Mouse (Mus musculus): ENCODE measurements at regions not wholly inside any gene's neighbourhood (a gene's known extent, or its start where the extent isn't known, plus 50 kb on each side); places are given as distances from the start of the nearest gene placed in this dataset.

DNA sequence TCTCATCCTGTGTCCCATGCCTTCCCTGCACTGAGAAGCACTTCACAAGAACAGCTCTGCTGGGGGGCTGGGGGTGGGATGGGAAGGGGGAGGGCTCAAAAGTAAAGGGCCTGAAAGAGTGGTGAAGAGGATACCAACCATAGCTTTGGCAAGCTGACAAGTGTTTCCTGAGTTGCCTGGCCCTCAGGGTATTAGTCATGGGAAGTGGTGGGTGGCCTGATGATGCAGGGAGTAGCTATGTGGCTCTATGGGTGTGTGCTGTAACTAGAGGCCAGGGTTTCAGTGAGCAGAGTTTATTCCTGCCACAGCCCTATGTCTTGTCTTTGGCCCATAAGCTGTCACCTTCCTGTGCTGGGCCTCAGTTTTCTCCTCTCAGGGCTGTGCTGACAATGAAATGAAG lies 186.2 kb upstream of the N4bp1 start:
- no peak overlapping the region for H3K4me3 ChIP-seq (ENCODE audit: low read depth, low read length)
- H3K4me1 ChIP-seq (ENCODE audit: insufficient read depth, low read depth, low read length): no peaks in the 10 kb centered on the region
- no peak overlapping the region for H3K9ac ChIP-seq (replicated peaks; ENCODE audit: low read depth)
- H3K27ac ChIP-seq (ENCODE audit: low read length): no peak overlapping the region
- no peaks in the 10 kb centered on the region for H3K36me3 ChIP-seq (ENCODE audit: insufficient read depth, low read length)
- no peaks in the 10 kb centered on the region for H3K9me3 ChIP-seq (ENCODE audit: low read length)
- peak; percentile 13 for DNase-seq (ENCODE audit: low spot score)
- no peak overlapping the region for H3K4me2 ChIP-seq (replicated peaks; ENCODE audit: low read depth, low read length)
- no peak for TF ChIP-seq CTCF (IDR thresholded peaks at IDR 0.05)
- no peak for TF ChIP-seq EP300 (IDR thresholded peaks at IDR 0.05)
- no peak for ATAC-seq
- H3K27me3 ChIP-seq (replicated peaks; ENCODE audit: insufficient read depth, low read length): no peaks in the 10 kb centered on the region

DNA sequence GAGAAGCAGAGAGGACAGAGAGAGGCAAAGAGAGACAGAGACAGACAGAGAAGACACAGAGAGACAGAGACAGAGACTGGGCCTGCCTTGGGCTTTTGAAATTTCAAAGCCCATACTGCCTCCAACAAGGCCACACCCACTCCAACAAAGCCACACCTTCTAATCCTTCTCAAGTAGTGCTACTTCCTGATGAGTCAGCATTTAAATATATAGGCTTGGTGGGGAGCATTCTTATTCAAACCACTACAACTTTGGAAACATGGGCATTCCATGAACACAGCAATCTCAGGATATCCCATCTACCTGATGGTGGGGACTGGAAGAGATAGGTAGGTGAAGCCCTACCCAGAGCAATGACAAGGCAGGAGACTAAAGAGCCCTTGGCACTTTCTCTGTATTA lies 182.0 kb upstream of the N4bp1 start:
- no peak overlapping the region for H3K4me2 ChIP-seq (replicated peaks; ENCODE audit: low read depth, low read length)
- H3K9ac ChIP-seq (replicated peaks; ENCODE audit: low read depth): no peak overlapping the region
- no peaks in the 10 kb centered on the region for H3K9me3 ChIP-seq (ENCODE audit: low read length)
- DNase-seq (ENCODE audit: low spot score): no peak
- ATAC-seq: no peak
- H3K27me3 ChIP-seq (replicated peaks; ENCODE audit: insufficient read depth, low read length): no peaks in the 10 kb centered on the region
- H3K4me1 ChIP-seq (ENCODE audit: insufficient read depth, low read depth, low read length): no peaks in the 10 kb centered on the region
- H3K36me3 ChIP-seq (ENCODE audit: insufficient read depth, low read length): no peaks in the 10 kb centered on the region
- H3K27ac ChIP-seq (ENCODE audit: low read length): no peak overlapping the region
- TF ChIP-seq EP300 (IDR thresholded peaks at IDR 0.05) (no peak), CTCF (IDR thresholded peaks at IDR 0.05) (no peak)
- H3K4me3 ChIP-seq (ENCODE audit: low read depth, low read length): no peak overlapping the region

- 93% methylated on average over 9 of the region's 9 CpGs for WGBS
- no peak for TF ChIP-seq EP300 (IDR thresholded peaks at IDR 0.05)
- no peak for TF ChIP-seq CTCF (IDR thresholded peaks at IDR 0.05)
- Histone ChIP-seq H3K9me3 (ENCODE audit: low read length) (no peaks in the 10 kb centered on the region), H3K9ac (replicated peaks; ENCODE audit: low read depth) (no peak overlapping the region), H3K4me2 (replicated peaks; ENCODE audit: low read depth, low read length) (no peak overlapping the region), H3K27me3 (replicated peaks; ENCODE audit: insufficient read depth, low read length) (no peaks in the 10 kb centered on the region), H3K4me3 (ENCODE audit: low read depth, low read length) (no peak overlapping the region), H3K36me3 (ENCODE audit: insufficient read depth, low read length) (no peaks in the 10 kb centered on the region), H3K27ac (ENCODE audit: low read length) (no peak overlapping the region), H3K4me1 (ENCODE audit: insufficient read depth, low read depth, low read length) (no peaks in the 10 kb centered on the region)
- DNase-seq (ENCODE audit: low spot score): no peak
- no peak for ATAC-seq
Observed at GRCm38 (mm10) chr8:87064768-87065167, 179.7 kb upstream of the N4bp1 start.

DNA sequence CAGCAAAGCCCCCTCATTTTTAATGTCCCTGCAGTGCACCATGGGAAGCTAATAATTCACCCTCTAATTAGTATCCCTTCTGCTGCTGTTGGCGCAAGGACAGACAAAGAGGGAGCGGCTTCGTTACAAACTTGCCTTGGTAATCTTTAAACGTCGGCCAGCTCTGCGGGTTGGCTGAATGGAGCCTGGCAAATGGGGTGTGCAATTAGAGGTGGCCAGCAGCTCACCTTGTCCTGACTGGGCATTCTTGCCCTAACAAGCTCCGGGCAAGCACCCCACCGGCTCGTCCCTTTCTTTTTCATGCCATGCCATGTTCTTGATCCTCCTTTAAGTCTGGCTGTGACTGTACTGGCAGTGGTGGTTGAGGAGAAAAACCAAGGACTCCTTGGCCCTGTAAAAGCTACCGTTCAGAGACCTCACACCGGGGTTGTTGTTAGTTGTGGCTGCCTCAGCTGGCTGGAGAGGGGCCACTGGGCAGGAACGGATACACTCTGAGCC lies 179.2 kb upstream of the N4bp1 start:
- DNase-seq (ENCODE audit: low spot score) (no peak), ATAC-seq (no peak)
- 80% methylated on average over 12 of the region's 12 CpGs for WGBS

GRCm38 (mm10) chr8:87063588-87063987 lies 178.5 kb upstream of the N4bp1 start:
- H3K36me3 ChIP-seq (ENCODE audit: insufficient read depth, low read length): no peaks in the 10 kb centered on the region
- H3K4me1 ChIP-seq (ENCODE audit: insufficient read depth, low read depth, low read length): no peaks in the 10 kb centered on the region
- TF ChIP-seq CTCF (IDR thresholded peaks at IDR 0.05): no peak
- no peak for TF ChIP-seq EP300 (IDR thresholded peaks at IDR 0.05)
- DNase-seq (ENCODE audit: low spot score) (no peak), ATAC-seq (no peak)
- H3K27me3 ChIP-seq (replicated peaks; ENCODE audit: insufficient read depth, low read length): no peaks in the 10 kb centered on the region
- H3K4me2 ChIP-seq (replicated peaks; ENCODE audit: low read depth, low read length): no peak overlapping the region
- H3K27ac ChIP-seq (ENCODE audit: low read length): no peak overlapping the region
- no peak overlapping the region for H3K4me3 ChIP-seq (ENCODE audit: low read depth, low read length)
- H3K9me3 ChIP-seq (ENCODE audit: low read length): no peaks in the 10 kb centered on the region
- 80% methylated on average over 4 of the region's 4 CpGs for WGBS
- H3K9ac ChIP-seq (replicated peaks; ENCODE audit: low read depth): no peak overlapping the region

More for the DNA sequence above, 179.2 kb upstream of the N4bp1 start:
- no peak for TF ChIP-seq CTCF (IDR thresholded peaks at IDR 0.05)
- TF ChIP-seq EP300 (IDR thresholded peaks at IDR 0.05): no peak
- Histone ChIP-seq H3K27me3 (replicated peaks; ENCODE audit: insufficient read depth, low read length) (no peaks in the 10 kb centered on the region), H3K9me3 (ENCODE audit: low read length) (no peaks in the 10 kb centered on the region), H3K4me1 (ENCODE audit: insufficient read depth, low read depth, low read length) (no peaks in the 10 kb centered on the region), H3K4me3 (ENCODE audit: low read depth, low read length) (no peak overlapping the region), H3K27ac (ENCODE audit: low read length) (no peak overlapping the region), H3K9ac (replicated peaks; ENCODE audit: low read depth) (no peak overlapping the region), H3K4me2 (replicated peaks; ENCODE audit: low read depth, low read length) (no peak overlapping the region), H3K36me3 (ENCODE audit: insufficient read depth, low read length) (no peaks in the 10 kb centered on the region)

DNA sequence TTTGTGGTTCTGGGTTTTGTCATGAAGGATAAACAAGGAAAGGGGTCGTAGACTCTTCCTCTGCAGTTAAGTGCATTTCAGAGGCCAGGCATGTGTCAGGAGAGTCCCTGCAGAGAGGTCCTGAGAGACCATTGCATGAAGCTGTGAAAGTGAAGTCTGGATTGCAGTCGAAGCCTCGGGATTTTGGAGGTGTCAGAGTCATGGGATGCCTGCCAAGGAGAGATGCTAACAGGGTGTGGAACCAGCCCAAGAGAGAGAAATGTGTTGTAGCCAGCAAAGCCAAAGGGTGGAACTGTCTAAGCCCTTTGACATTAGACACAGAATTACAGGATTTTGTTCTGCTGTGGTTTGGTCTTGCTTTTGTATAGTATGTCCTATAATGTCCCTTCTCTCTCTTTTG lies 164.7 kb upstream of the N4bp1 start:
- Histone ChIP-seq H3K36me3 (ENCODE audit: insufficient read depth, low read length) (no peaks in the 10 kb centered on the region), H3K9me3 (ENCODE audit: low read length) (no peaks in the 10 kb centered on the region), H3K4me1 (ENCODE audit: insufficient read depth, low read depth, low read length) (no peaks in the 10 kb centered on the region), H3K27me3 (replicated peaks; ENCODE audit: insufficient read depth, low read length) (no peaks in the 10 kb centered on the region), H3K4me3 (ENCODE audit: low read depth, low read length) (no peak overlapping the region), H3K4me2 (replicated peaks; ENCODE audit: low read depth, low read length) (no peak overlapping the region), H3K9ac (replicated peaks; ENCODE audit: low read depth) (no peak overlapping the region), H3K27ac (ENCODE audit: low read length) (no peak overlapping the region)
- TF ChIP-seq CTCF (IDR thresholded peaks at IDR 0.05): no peak
- TF ChIP-seq EP300 (IDR thresholded peaks at IDR 0.05): no peak
- DNase-seq (ENCODE audit: low spot score): no peak
- WGBS: 22% methylated on average over 3 of the region's 3 CpGs
- no peak for ATAC-seq

GRCm38 (mm10) chr8:87049196-87049595 lies 164.1 kb upstream of the N4bp1 start:
- H3K9me3 ChIP-seq (ENCODE audit: low read length): no peaks in the 10 kb centered on the region
- no peak for TF ChIP-seq EP300 (IDR thresholded peaks at IDR 0.05)
- H3K4me2 ChIP-seq (replicated peaks; ENCODE audit: low read depth, low read length): no peak overlapping the region
- H3K27me3 ChIP-seq (replicated peaks; ENCODE audit: insufficient read depth, low read length): no peaks in the 10 kb centered on the region
- no peak overlapping the region for H3K27ac ChIP-seq (ENCODE audit: low read length)
- H3K4me1 ChIP-seq (ENCODE audit: insufficient read depth, low read depth, low read length): no peaks in the 10 kb centered on the region
- 83% methylated on average over 4 of the region's 4 CpGs for WGBS
- no peak for ATAC-seq
- H3K4me3 ChIP-seq (ENCODE audit: low read depth, low read length): no peak overlapping the region
- no peaks in the 10 kb centered on the region for H3K36me3 ChIP-seq (ENCODE audit: insufficient read depth, low read length)
- H3K9ac ChIP-seq (replicated peaks; ENCODE audit: low read depth): no peak overlapping the region
- DNase-seq (ENCODE audit: low spot score): no peak

Data from lung, postnatal 0 days (tissue).